ENCODE assay signal across 8 mouse cellular contexts in the genomic region with DNA sequence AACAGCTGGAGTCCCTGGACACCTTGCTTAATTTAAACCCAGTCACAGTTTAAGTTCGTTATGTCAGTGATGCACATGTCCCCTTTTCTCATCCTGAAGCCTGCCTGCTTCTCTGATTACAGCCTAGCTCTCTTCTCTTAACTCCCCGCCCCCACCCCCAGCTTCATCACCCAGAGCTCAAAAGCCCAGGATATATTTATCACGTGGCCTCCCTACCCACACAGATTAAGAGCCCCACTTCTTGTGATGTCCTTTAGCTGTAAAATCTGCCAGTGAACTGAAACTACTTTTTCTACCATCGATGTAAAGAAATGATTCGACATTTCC. TPM values are rescaled to one million over a fixed set of nuclear protein-coding genes. Genes with fewer than 3 reads are reported as not detected.
DNase-seq lines count a peak whose midpoint lies in the region; ATAC-seq and TF ChIP-seq lines count a peak whose summit lies in the region.

No protein-coding gene starts in this region.

- no peaks in the 10 kb centered on the region for H3K9me3 ChIP-seq in kidney, embryonic 14.5 days (ENCODE audit: control insufficient read depth, low read length)
- no peaks in the 10 kb centered on the region for H3K9me3 ChIP-seq in forebrain, postnatal 0 days (ENCODE audit: low read length)
- no peaks in the 10 kb centered on the region for H3K9me3 ChIP-seq in liver, postnatal 0 days (ENCODE audit: low read length)

- no peak for ATAC-seq in kidney, embryonic 14.5 days (ENCODE audit: low FRiP score, low TSS enrichment)
- no peak for ATAC-seq in forebrain, postnatal 0 days
- no peak for ATAC-seq in liver, postnatal 0 days

- no peaks in the 10 kb centered on the region for H3K36me3 ChIP-seq in kidney, embryonic 14.5 days (ENCODE audit: control insufficient read depth, insufficient read depth, low read length)
- H3K36me3 ChIP-seq in forebrain, postnatal 0 days (ENCODE audit: insufficient read depth): no peaks in the 10 kb centered on the region
- no peaks in the 10 kb centered on the region for H3K36me3 ChIP-seq in liver, postnatal 0 days (replicated peaks; ENCODE audit: insufficient read depth, low read length)

- peak overlapping the region; percentile 63; the same call in 1 of the 2 replicates for H3K27ac ChIP-seq in kidney, embryonic 14.5 days (ENCODE audit: low read depth, low read length)
- peak overlapping the region; percentile 90 for H3K27ac ChIP-seq in forebrain, postnatal 0 days (ENCODE audit: low read depth, low read length)
- peak overlapping the region; percentile 67; the same call in 1 of the 2 replicates for H3K27ac ChIP-seq in liver, postnatal 0 days (ENCODE audit: low read depth)

- no peak for DNase-seq in kidney, postnatal 14 days
- DNase-seq in NIH3T3 (ENCODE audit: low read depth): peak; percentile 80
- no peak for DNase-seq in forebrain, postnatal 0 days
- peak; percentile 21 for DNase-seq in liver, postnatal 0 days
- no peak for DNase-seq in adrenal gland, postnatal 36 days
- DNase-seq in ovary, adult 18-20 months (ENCODE audit: low spot score): no peak
- no peak for DNase-seq in urinary bladder, postnatal 25 days (ENCODE audit: low spot score)

- H3K27me3 ChIP-seq in kidney, embryonic 14.5 days (ENCODE audit: control insufficient read depth, insufficient read depth, low read length): no peaks in the 10 kb centered on the region
- H3K27me3 ChIP-seq in forebrain, postnatal 0 days (ENCODE audit: insufficient read depth, low read length): no peaks in the 10 kb centered on the region
- no peaks in the 10 kb centered on the region for H3K27me3 ChIP-seq in liver, postnatal 0 days (ENCODE audit: insufficient read depth, low read length)

- peak overlapping the region; percentile 58 for H3K9ac ChIP-seq in kidney, embryonic 14.5 days (ENCODE audit: low read depth, low read length)
- H3K9ac ChIP-seq in forebrain, postnatal 0 days: peak overlapping the region; percentile 60
- H3K9ac ChIP-seq in liver, postnatal 0 days (replicated peaks): peak overlapping the region; percentile 75

- H3K4me2 ChIP-seq in kidney, embryonic 14.5 days (replicated peaks; ENCODE audit: low read depth, low read length): peak overlapping the region; percentile 74
- H3K4me2 ChIP-seq in forebrain, postnatal 0 days (ENCODE audit: low read depth): peak overlapping the region; percentile 72
- H3K4me2 ChIP-seq in liver, postnatal 0 days (ENCODE audit: low read depth, low read length): peak overlapping the region; percentile 88

- no peak for TF ChIP-seq CTCF in forebrain, postnatal 0 days (IDR thresholded peaks at IDR 0.05; ENCODE audit: low read depth)
- no peak for TF ChIP-seq CTCF in liver, postnatal 0 days (IDR thresholded peaks at IDR 0.05; ENCODE audit: low read depth)

- H3K4me1 ChIP-seq in kidney, embryonic 14.5 days (ENCODE audit: control insufficient read depth, insufficient read depth, low read length): 0 out of 2 replicates have a peak, but pooled peaks cover 3% of the 10 kb centered on the region
- H3K4me1 ChIP-seq in forebrain, postnatal 0 days (ENCODE audit: insufficient read depth): no peaks in the 10 kb centered on the region; the same call in 1 of the 2 replicates
- H3K4me1 ChIP-seq in liver, postnatal 0 days (ENCODE audit: insufficient read depth): peaks cover 8% of the 10 kb centered on the region

- no peak for TF ChIP-seq EP300 in liver, postnatal 0 days (IDR thresholded peaks at IDR 0.05; ENCODE audit: low read depth)

- 17% methylated on average over 5 of the region's 5 CpGs for WGBS in kidney, embryonic 14.5 days
- WGBS in forebrain, postnatal 0 days: 19% methylated on average over 5 of the region's 5 CpGs
- WGBS in liver, postnatal 0 days (ENCODE audit: insufficient replicate concordance): 19% methylated on average over 5 of the region's 5 CpGs

- peak overlapping the region; percentile 53 for H3K4me3 ChIP-seq in kidney, embryonic 14.5 days (ENCODE audit: low read length)
- H3K4me3 ChIP-seq in forebrain, postnatal 0 days (ENCODE audit: low read depth, low read length): peak overlapping the region; percentile 41
- peak overlapping the region; percentile 60 for H3K4me3 ChIP-seq in liver, postnatal 0 days (ENCODE audit: low read depth, low read length)

RNA-seq across cellular contexts. Expression of a gene that starts 1.0 kb away (rescaled TPM):
- 43.2 and 64.7 TPM in 2 replicates for polyA plus RNA-seq in kidney, embryonic 14.5 days (2014; fragmentation: Nextera tagmentation; extraction: Ambion mirVana)
- 167 and 205 TPM in 2 replicates for total RNA-seq in forebrain, postnatal 0 days (2014; rRNA removed)
- polyA plus RNA-seq in forebrain, postnatal 0 days (2015; fragmentation: Nextera tagmentation; extraction: Ambion mirVana): 145 and 195 TPM in 2 replicates
- polyA plus RNA-seq in liver, postnatal 0 days (2015; fragmentation: Nextera tagmentation; extraction: Ambion mirVana): 12.3 and 14.6 TPM in 2 replicates
- 10 to 100 TPM; 73.0 to 82.3 TPM for total RNA-seq in adrenal gland, postnatal 36 days (2021)

Comparison
In these comparisons a context has a peak if more than half of its experiments do, and no peak if none do; other contexts are left out.
1. DNase-seq: peak in NIH3T3 (single experiment) and liver, postnatal 0 days (single experiment); none in kidney, postnatal 14 days (single experiment), forebrain, postnatal 0 days (single experiment), adrenal gland, postnatal 36 days (0 of 2), ovary, adult 18-20 months (single experiment) and urinary bladder, postnatal 25 days (single experiment).
2. Peak in every context shown above with its lines, with median percentiles within 50 percentile points of each other: H3K27ac ChIP-seq, H3K4me2 ChIP-seq, H3K4me3 ChIP-seq and H3K9ac ChIP-seq.